Mouse (Mus musculus) MEL (cell line): ENCODE data around the gene Szt2. TPM values are rescaled to one million over a fixed set of nuclear protein-coding genes. Genes with fewer than 3 reads are reported as not detected.

Experiments used
- DNase-seq: peaks from one replicate; pipeline ENCODE4 v3.0.0; 2011; ENCODE audit warnings: low read depth, low spot score
- H3K27ac ChIP-seq: 2 replicates; pipeline ENCODE4 v1.5.1; 2012; ENCODE audit warnings: low read depth, mild to moderate bottlenecking, control low read depth, low read length, moderate library complexity; ENCODE audit not compliant: control insufficient read depth
- H3K27me3 ChIP-seq, 2 experiments: fragments of 150-350 bp in 1 of 2; sonication (generic) in 1 of 2; 2 replicates each; pipeline ENCODE4 v1.6.1; 2012; ENCODE audit warnings: low read length in 2 of 2, mild to moderate bottlenecking in 2 of 2, improper control_type of control experiment in 1 of 2, moderate library complexity in 1 of 2; ENCODE audit not compliant: insufficient read depth in 2 of 2, control insufficient read depth in 1 of 2
- H3K36me3 ChIP-seq, 2 experiments: 2 replicates each; pipeline ENCODE4 v1.6.1; 2012 to 2014; ENCODE audit warnings: low read length in 2 of 2, improper control_type of control experiment in 1 of 2, inconsistent platforms in 1 of 2, mild to moderate bottlenecking in 1 of 2; ENCODE audit not compliant: insufficient read depth in 2 of 2, control insufficient read depth in 1 of 2
- H3K4me1 ChIP-seq, 2 experiments: fragments of 150-350 bp in 1 of 2; sonication (generic) in 1 of 2; 2 replicates each; pipeline ENCODE4 v1.6.1; 2012; ENCODE audit warnings: low read length in 2 of 2, improper control_type of control experiment in 1 of 2, mild to moderate bottlenecking in 1 of 2; ENCODE audit not compliant: insufficient read depth in 2 of 2, control insufficient read depth in 1 of 2
- H3K4me3 ChIP-seq, 2 experiments: fragments of 150-350 bp in 1 of 2; sonication (generic) in 1 of 2; 2 replicates each; pipeline ENCODE4 v1.5.1; 2012; ENCODE audit warnings: low read depth in 2 of 2, low read length in 2 of 2, mild to moderate bottlenecking in 2 of 2, moderate library complexity in 2 of 2, control low read depth in 1 of 2, improper control_type of control experiment in 1 of 2; ENCODE audit not compliant: control insufficient read depth in 1 of 2, insufficient read depth in 1 of 2
- H3K79me2 ChIP-seq: 2 replicates; pipeline ENCODE4 v1.6.1; 2012; ENCODE audit warnings: mild to moderate bottlenecking, low read length, moderate library complexity; ENCODE audit not compliant: control insufficient read depth, poor library complexity, insufficient read depth
- H3K9ac ChIP-seq: 2 replicates; pipeline ENCODE4 v1.6.1; 2012; ENCODE audit warnings: low read depth, mild to moderate bottlenecking, control low read depth, low read length, moderate library complexity; ENCODE audit not compliant: control insufficient read depth, poor library complexity, severe bottlenecking
- H3K9me3 ChIP-seq: fragments of 150-350 bp; sonication (generic); replicated peaks from 2 replicates; pipeline ENCODE4 v1.6.1; 2012; ENCODE audit warnings: mild to moderate bottlenecking, low read length, improper control_type of control experiment, moderate library complexity; ENCODE audit not compliant: insufficient read depth
- BHLHE40 ChIP-seq: IDR thresholded peaks from 2 replicates; pipeline ENCODE4 v1.6.1; 2012; ENCODE audit warnings: low read depth, mild to moderate bottlenecking, inconsistent platforms, low read length, improper control_type of control experiment, borderline replicate concordance
- CHD1 ChIP-seq: IDR thresholded peaks from 2 replicates; pipeline ENCODE4 v1.6.1; 2012; ENCODE audit warnings: low read depth, mild to moderate bottlenecking, inconsistent platforms, low read length, improper control_type of control experiment
- CTCF ChIP-seq, 3 experiments: IDR thresholded peaks in 2 of 3; conservative IDR thresholded peaks in 1 of 3; 2 replicates each; pipeline ENCODE4 v1.5.1; 2011 to 2012; ENCODE audit warnings: low read length in 3 of 3, low read depth in 2 of 3, mild to moderate bottlenecking in 2 of 3, improper control_type of control experiment in 1 of 3, inconsistent platforms in 1 of 3, mixed read lengths in 1 of 3, moderate library complexity in 1 of 3; ENCODE audit not compliant: control insufficient read depth in 1 of 3, insufficient read depth in 1 of 3, poor library complexity in 1 of 3, severe bottlenecking in 1 of 3
- ELF1 ChIP-seq: IDR thresholded peaks from 2 replicates; pipeline ENCODE4 v1.6.1; 2014; ENCODE audit warnings: low read depth, mild to moderate bottlenecking, inconsistent platforms, low read length, improper control_type of control experiment, moderate library complexity
- ETS1 ChIP-seq: IDR thresholded peaks from 2 replicates; pipeline ENCODE4 v1.6.1; 2012; ENCODE audit warnings: low read depth, mild to moderate bottlenecking, inconsistent platforms, low read length, improper control_type of control experiment, moderate library complexity
- MAX ChIP-seq: IDR thresholded peaks from 2 replicates; pipeline ENCODE4 v1.6.1; 2011; ENCODE audit warnings: low read length, improper control_type of control experiment
- MAZ ChIP-seq: IDR thresholded peaks from 2 replicates; pipeline ENCODE4 v1.6.1; 2012; ENCODE audit warnings: low read depth, mild to moderate bottlenecking, inconsistent platforms, low read length, improper control_type of control experiment
- MEF2A ChIP-seq: IDR thresholded peaks from 2 replicates; pipeline ENCODE4 v1.6.1; 2014; ENCODE audit warnings: low read depth, mild to moderate bottlenecking, inconsistent platforms, low read length, improper control_type of control experiment; ENCODE audit not compliant: poor library complexity, insufficient replicate concordance, severe bottlenecking; ENCODE audit errors: extremely low read depth
- MXI1 ChIP-seq: IDR thresholded peaks from 2 replicates; pipeline ENCODE4 v1.6.1; 2011; ENCODE audit warnings: mild to moderate bottlenecking, low read depth, low read length, improper control_type of control experiment
- MYB ChIP-seq: IDR thresholded peaks from 2 replicates; pipeline ENCODE4 v1.6.1; 2011; ENCODE audit warnings: mild to moderate bottlenecking, low read depth, low read length, improper control_type of control experiment
- MYC ChIP-seq: IDR thresholded peaks from 2 replicates; pipeline ENCODE4 v1.6.1; 2011; ENCODE audit warnings: low read depth, mild to moderate bottlenecking, low read length, improper control_type of control experiment, moderate library complexity
- NELFE ChIP-seq: IDR thresholded peaks from 2 replicates; pipeline ENCODE4 v1.6.1; 2011; ENCODE audit warnings: low read depth, low read length, improper control_type of control experiment
- NRF1 ChIP-seq: IDR thresholded peaks from 2 replicates; pipeline ENCODE4 v1.6.1; 2014; ENCODE audit warnings: low read depth, mild to moderate bottlenecking, inconsistent platforms, low read length, improper control_type of control experiment, moderate library complexity; ENCODE audit not compliant: poor library complexity, insufficient read depth, severe bottlenecking
- POLR2A ChIP-seq, 2 experiments: IDR thresholded peaks; 2 replicates each; pipeline ENCODE4 v1.6.1; 2011 to 2012; ENCODE audit warnings: low read length in 2 of 2, mild to moderate bottlenecking in 2 of 2, control low read depth in 1 of 2, improper control_type of control experiment in 1 of 2, low read depth in 1 of 2, moderate library complexity in 1 of 2; ENCODE audit not compliant: control insufficient read depth in 1 of 2, insufficient read depth in 1 of 2, poor library complexity in 1 of 2
- POLR2AphosphoS2 ChIP-seq: IDR thresholded peaks from 2 replicates; pipeline ENCODE4 v1.6.1; 2011; ENCODE audit warnings: low read length, improper control_type of control experiment
- POLR2AphosphoS5 ChIP-seq: IDR thresholded peaks from 2 replicates; pipeline ENCODE4 v1.6.1; 2012; ENCODE audit warnings: low read depth, borderline replicate concordance, mild to moderate bottlenecking, inconsistent platforms, low read length, moderate library complexity, mixed read lengths
- RCOR1 ChIP-seq: IDR thresholded peaks from 2 replicates; pipeline ENCODE4 v1.6.1; 2012; ENCODE audit warnings: low read depth, mild to moderate bottlenecking, inconsistent platforms, low read length, improper control_type of control experiment
- SMC3 ChIP-seq: IDR thresholded peaks from 2 replicates; pipeline ENCODE4 v1.6.1; 2011; ENCODE audit warnings: low read depth, low read length, improper control_type of control experiment
- TAL1 ChIP-seq: IDR thresholded peaks from 2 replicates; pipeline ENCODE4 v1.6.1; 2012; ENCODE audit warnings: mild to moderate bottlenecking, inconsistent platforms, low read length, moderate library complexity, mixed read lengths
- UBTF ChIP-seq: IDR thresholded peaks from 2 replicates; pipeline ENCODE4 v1.6.1; 2012; ENCODE audit warnings: low read depth, mild to moderate bottlenecking, inconsistent platforms, low read length, improper control_type of control experiment, moderate library complexity, borderline replicate concordance; ENCODE audit not compliant: insufficient read depth
- USF1 ChIP-seq: IDR thresholded peaks from 2 replicates; pipeline ENCODE4 v1.6.1; 2014; ENCODE audit warnings: low read depth, mild to moderate bottlenecking, inconsistent platforms, low read length, improper control_type of control experiment, moderate library complexity
- USF2 ChIP-seq, 2 experiments: IDR thresholded peaks; 2 replicates each; pipeline ENCODE4 v1.6.1; 2011 to 2012; ENCODE audit warnings: improper control_type of control experiment in 2 of 2, low read length in 2 of 2, borderline replicate concordance in 1 of 2, inconsistent platforms in 1 of 2, low read depth in 1 of 2, mild to moderate bottlenecking in 1 of 2; ENCODE audit not compliant: insufficient read depth in 1 of 2
- ZC3H11A ChIP-seq: IDR thresholded peaks from 2 replicates; pipeline ENCODE4 v1.6.1; 2012; ENCODE audit warnings: low read depth, mild to moderate bottlenecking, inconsistent platforms, low read length, improper control_type of control experiment
- polyA plus RNA-seq, 2 experiments: library from polyadenylated mRNA; stranded (reverse) in 1 of 2; unstranded in 1 of 2; fragments of >175 nt in 1 of 2; fragments of >200 nt in 1 of 2; gene quantifications; 2 replicates each; pipeline versions ENCODE4 v1.2.1 to v1.2.4; 2012; ENCODE audit warnings: low replicate concordance in 2 of 2, low read depth in 1 of 2; ENCODE audit not compliant: insufficient read length in 2 of 2, insufficient read depth in 1 of 2, missing spikeins in 1 of 2
- total RNA-seq: library from RNA; depleted of rRNA; stranded (reverse); fragments of 300-350 nt; gene quantifications from 2 replicates; pipeline ENCODE4 v1.2.3, GENCODE M21; 2012

The Szt2 gene
- total and polyA plus RNA-seq, 3 experiments, result 5.7 to 24.0 TPM; not detected in 1

DNA sequence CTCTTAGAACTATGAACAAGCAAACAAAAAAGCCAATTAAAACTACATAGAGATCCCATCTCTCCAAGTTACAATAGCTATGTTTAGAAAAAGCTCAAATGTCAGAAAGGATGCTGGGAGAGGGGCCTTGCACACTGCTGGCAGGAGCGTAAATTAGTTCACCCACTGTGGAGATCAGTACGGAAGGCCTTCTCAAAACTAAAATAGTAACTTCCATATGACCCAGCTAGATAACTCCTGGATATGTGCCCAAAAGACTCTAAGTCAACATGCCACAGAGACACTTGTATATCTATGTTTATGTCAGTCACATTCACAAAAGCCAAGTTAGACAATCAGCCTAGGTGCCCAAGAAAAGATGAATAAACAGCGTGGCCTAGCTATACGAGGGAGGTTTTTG, 13.8 kb downstream of the Szt2 start (continued):
- TF ChIP-seq USF2 (IDR thresholded peaks at IDR 0.05; ENCODE audit: borderline replicate concordance in 1 of 2, insufficient read depth in 1 of 2, low read depth in 1 of 2, low read length in 2 of 2) (no peak), UBTF (no peak), BHLHE40 (peak; percentile 34; the same call in 1 of the 2 replicates), MXI1 (peak; percentile 76), MAX (peak; percentile 62), ZC3H11A (0 out of 2 replicates have a peak, but pooled peaks have one; percentile 10), USF1 (peak; percentile 39; the same call in 1 of the 2 replicates)

DNA sequence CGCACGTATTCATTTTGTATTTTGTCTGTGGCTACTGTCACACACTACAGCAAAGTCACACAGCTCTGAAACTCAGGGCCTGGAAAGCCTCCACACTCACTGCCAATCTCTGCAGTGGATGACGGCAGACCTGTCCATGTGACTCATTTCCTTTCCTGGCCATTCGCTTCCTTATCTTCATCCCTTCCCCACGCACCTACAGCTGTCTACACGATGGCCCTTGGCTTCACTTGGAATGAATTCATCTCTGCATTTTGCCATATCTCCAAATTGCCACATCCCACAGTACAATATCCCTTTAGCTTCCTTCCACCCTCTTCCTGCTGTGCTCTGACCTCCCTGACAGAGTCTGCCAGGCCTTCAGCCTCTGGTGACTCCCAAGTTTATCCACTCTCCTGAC, 14.6 kb downstream of the Szt2 start:
- H3K79me2 ChIP-seq, result no peaks in the 10 kb centered on the region
- H3K9ac ChIP-seq, result no peak overlapping the region
- H3K27me3 ChIP-seq, result no peaks in the 10 kb centered on the region
- no peak for DNase-seq
- TF ChIP-seq CHD1 (no peak), MEF2A (no peak), RCOR1 (no peak), POLR2AphosphoS2 (no peak), ZC3H11A (no peak), ELF1 (no peak), USF2 (IDR thresholded peaks at IDR 0.05; ENCODE audit: borderline replicate concordance in 1 of 2, insufficient read depth in 1 of 2, low read depth in 1 of 2, low read length in 2 of 2) (no peak), SMC3 (no peak)
- H3K4me3 ChIP-seq, result no peak overlapping the region
- no peak overlapping the region for H3K27ac ChIP-seq
- H3K9me3 ChIP-seq, result no peaks in the 10 kb centered on the region
- peaks cover 0 to 12% of the 10 kb centered on the region in 2 experiments; a peak in 3 of 4 replicates for H3K36me3 ChIP-seq
- peaks cover 8 to 9% of the 10 kb centered on the region in 2 experiments for H3K4me1 ChIP-seq

DNA sequence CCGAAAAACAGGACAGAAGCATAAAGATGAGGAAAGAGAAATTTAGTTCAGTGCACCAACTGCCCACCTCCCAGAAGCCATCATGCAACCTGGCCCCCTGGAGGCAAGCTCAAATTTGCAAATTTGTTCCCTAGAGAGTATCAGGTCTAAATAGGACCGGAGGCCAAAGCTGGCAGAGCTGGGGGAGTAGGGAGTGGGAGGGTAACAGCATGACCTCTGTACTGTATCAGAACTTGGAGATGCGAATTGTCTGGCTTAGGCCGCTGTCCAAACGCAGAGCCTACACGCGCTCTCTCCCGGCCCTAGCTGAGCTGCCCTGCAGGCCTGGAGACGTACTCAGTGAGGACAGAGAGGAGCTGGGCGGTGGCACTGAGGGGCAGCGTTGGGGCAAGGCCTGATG, 18.9 kb downstream of the Szt2 start:
- DNase-seq, result no peak
- TF ChIP-seq CHD1, result no peak
- no peak for TF ChIP-seq TAL1
- no peak for TF ChIP-seq POLR2AphosphoS5
- no peak for TF ChIP-seq MXI1
- TF ChIP-seq POLR2A (IDR thresholded peaks at IDR 0.05; ENCODE audit: control insufficient read depth in 1 of 2, insufficient read depth in 1 of 2, low read depth in 1 of 2, low read length in 2 of 2, poor library complexity in 1 of 2), result no peak
- no peak for TF ChIP-seq MEF2A
- TF ChIP-seq ETS1, result no peak
- no peak for TF ChIP-seq USF1
- no peak for TF ChIP-seq MYB
- no peak for TF ChIP-seq MYC
- no peak for TF ChIP-seq ZC3H11A
- TF ChIP-seq POLR2AphosphoS2, result no peak
- TF ChIP-seq CTCF (IDR thresholded peaks at IDR 0.05 in 2 of 3, conservative IDR thresholded peaks at IDR 0.05 in 1 of 3; ENCODE audit: control insufficient read depth in 1 of 3, insufficient read depth in 1 of 3, low read depth in 2 of 3, low read length in 3 of 3, poor library complexity in 1 of 3, severe bottlenecking in 1 of 3), result no peak
- no peak for TF ChIP-seq USF2 (IDR thresholded peaks at IDR 0.05; ENCODE audit: borderline replicate concordance in 1 of 2, insufficient read depth in 1 of 2, low read depth in 1 of 2, low read length in 2 of 2)
- no peak for TF ChIP-seq NRF1
- TF ChIP-seq NELFE, result no peak
- TF ChIP-seq MAZ, result no peak
- TF ChIP-seq, all 39 proteins: peak for 0
- H3K9me3 ChIP-seq, result no peaks in the 10 kb centered on the region
- peaks cover 6 to 7% of the 10 kb centered on the region in 2 experiments for H3K4me1 ChIP-seq
- no peak overlapping the region for H3K9ac ChIP-seq
- H3K79me2 ChIP-seq, result no peaks in the 10 kb centered on the region
- H3K36me3 ChIP-seq, result peaks cover 0 to 5% of the 10 kb centered on the region in 2 experiments; a peak in 2 of 4 replicates
- H3K4me3 ChIP-seq, result no peak overlapping the region
- H3K27ac ChIP-seq, result no peak overlapping the region
- H3K27me3 ChIP-seq, result no peaks in the 10 kb centered on the region
